Mouse (Mus musculus) G1E (cell line): ENCODE measurements at regions not wholly inside any gene's neighbourhood (a gene's known extent, or its start where the extent isn't known, plus 50 kb on each side); places are given as distances from the start of the nearest gene placed in this dataset.

ENCODE experiments used
- ATAC-seq: 2 replicates; pipeline ENCODE4 v1.8.0; 2016; ENCODE audit warnings: mild to moderate bottlenecking; ENCODE audit not compliant: insufficient number of reproducible peaks, poor library complexity, low FRiP score, severe bottlenecking; ENCODE audit errors: extremely low read depth
- DNase-seq: peaks from one replicate; pipeline ENCODE4 v3.0.0; 2012; ENCODE audit warnings: low spot score
- H3K27me3 ChIP-seq: 2 replicates; pipeline ENCODE4 v1.6.1; 2012; ENCODE audit warnings: mild to moderate bottlenecking, low read length, inconsistent platforms; ENCODE audit not compliant: insufficient read depth
- H3K36me3 ChIP-seq: replicated peaks from 2 replicates; pipeline ENCODE3; 2012; ENCODE audit warnings: mild to moderate bottlenecking, inconsistent platforms
- H3K4me1 ChIP-seq: 2 replicates; pipeline ENCODE4 v1.6.1; 2012; ENCODE audit warnings: low read depth, low read length, inconsistent platforms, mixed read lengths; ENCODE audit not compliant: insufficient read depth
- H3K4me3 ChIP-seq: 2 replicates; pipeline ENCODE4 v1.5.1; 2012; ENCODE audit warnings: low read depth, mild to moderate bottlenecking, inconsistent platforms, low read length, moderate library complexity, mixed read lengths
- H3K9me3 ChIP-seq: replicated peaks from 2 replicates; pipeline ENCODE4 v1.6.1; 2012; ENCODE audit warnings: inconsistent platforms
- CTCF ChIP-seq: IDR thresholded peaks from 2 replicates; pipeline ENCODE4 v1.5.1; 2012; ENCODE audit warnings: low read depth, low read length, inconsistent platforms, mixed read lengths
- GATA1 ChIP-seq: IDR thresholded peaks from 2 replicates; pipeline ENCODE4 v1.6.1; 2012; ENCODE audit warnings: borderline replicate concordance, low read length, inconsistent platforms, mixed read lengths
- GATA2 ChIP-seq: IDR thresholded peaks from 2 replicates; pipeline ENCODE4 v1.6.1; 2012; ENCODE audit warnings: low read depth, low read length, inconsistent platforms, borderline replicate concordance
- POLR2AphosphoS5 ChIP-seq: IDR thresholded peaks from 2 replicates; pipeline ENCODE4 v1.6.1; 2012; ENCODE audit warnings: low read depth, low read length, inconsistent platforms; ENCODE audit not compliant: insufficient replicate concordance
- TAL1 ChIP-seq: conservative IDR thresholded peaks from 2 replicates; pipeline ENCODE4 v1.6.1; 2012; ENCODE audit warnings: low read depth, low read length, inconsistent platforms, mixed read lengths

- ATAC-seq (no peak), DNase-seq (no peak)
- no peak overlapping the region for H3K4me3 ChIP-seq
- no peaks in the 10 kb centered on the region for H3K4me1 ChIP-seq
- TF ChIP-seq POLR2AphosphoS5: no peak
- no peak for TF ChIP-seq CTCF
- no peak for TF ChIP-seq TAL1
- no peak for TF ChIP-seq GATA1
- TF ChIP-seq GATA2: no peak
- H3K27me3 ChIP-seq: no peaks in the 10 kb centered on the region
- no peaks in the 10 kb centered on the region for H3K36me3 ChIP-seq
- H3K9me3 ChIP-seq: peaks cover 40% of the 10 kb centered on the region
Observed at GRCm38 (mm10) chr6:135502405-135502804, 140.1 kb downstream of the Emp1 start.

- no peak overlapping the region for H3K4me3 ChIP-seq
- H3K27me3 ChIP-seq: no peaks in the 10 kb centered on the region
- H3K9me3 ChIP-seq: peaks cover 25% of the 10 kb centered on the region
- DNase-seq (no peak), ATAC-seq (no peak)
- H3K36me3 ChIP-seq: no peaks in the 10 kb centered on the region
- TF ChIP-seq GATA2: no peak
- TF ChIP-seq TAL1: no peak
- TF ChIP-seq POLR2AphosphoS5: no peak
- no peak for TF ChIP-seq GATA1
- TF ChIP-seq CTCF: no peak
- no peaks in the 10 kb centered on the region for H3K4me1 ChIP-seq
Observed at GRCm38 (mm10) chr6:135518710-135519437, 156.5 kb downstream of the Emp1 start.

- Histone ChIP-seq H3K4me3 (no peak overlapping the region), H3K27me3 (no peaks in the 10 kb centered on the region), H3K9me3 (peaks cover 27% of the 10 kb centered on the region), H3K36me3 (no peaks in the 10 kb centered on the region), H3K4me1 (no peaks in the 10 kb centered on the region)
- DNase-seq (no peak), ATAC-seq (no peak)
- no peak for TF ChIP-seq CTCF
- no peak for TF ChIP-seq GATA1
- no peak for TF ChIP-seq POLR2AphosphoS5
- no peak for TF ChIP-seq TAL1
- TF ChIP-seq GATA2: no peak
Observed at GRCm38 (mm10) chr6:135519438-135519803, 157.1 kb downstream of the Emp1 start.

GRCm38 (mm10) chr6:135520868-135521267 lies 158.5 kb downstream of the Emp1 start:
- ATAC-seq (no peak), DNase-seq (no peak)
- Histone ChIP-seq H3K9me3 (peaks cover 29% of the 10 kb centered on the region), H3K4me1 (no peaks in the 10 kb centered on the region), H3K4me3 (no peak overlapping the region), H3K27me3 (no peaks in the 10 kb centered on the region), H3K36me3 (no peaks in the 10 kb centered on the region)
- TF ChIP-seq GATA2 (no peak), CTCF (no peak), TAL1 (no peak), GATA1 (no peak), POLR2AphosphoS5 (no peak)

GRCm38 (mm10) chr6:135524886-135525285 lies 162.5 kb downstream of the Emp1 start:
- TF ChIP-seq GATA2 (no peak), POLR2AphosphoS5 (no peak), TAL1 (no peak), CTCF (no peak), GATA1 (no peak)
- no peaks in the 10 kb centered on the region for H3K36me3 ChIP-seq
- H3K27me3 ChIP-seq: no peaks in the 10 kb centered on the region
- H3K4me1 ChIP-seq: no peaks in the 10 kb centered on the region
- no peak overlapping the region for H3K4me3 ChIP-seq
- ATAC-seq (no peak), DNase-seq (no peak)
- H3K9me3 ChIP-seq: peaks cover 52% of the 10 kb centered on the region

GRCm38 (mm10) chr6:135525841-135526327 lies 163.5 kb downstream of the Emp1 start:
- no peak overlapping the region for H3K4me3 ChIP-seq
- H3K9me3 ChIP-seq: peaks cover 46% of the 10 kb centered on the region
- DNase-seq (no peak), ATAC-seq (no peak)
- no peaks in the 10 kb centered on the region for H3K36me3 ChIP-seq
- TF ChIP-seq TAL1: no peak
- TF ChIP-seq GATA1: no peak
- TF ChIP-seq CTCF: no peak
- TF ChIP-seq POLR2AphosphoS5: no peak
- no peak for TF ChIP-seq GATA2
- H3K27me3 ChIP-seq: no peaks in the 10 kb centered on the region
- no peaks in the 10 kb centered on the region for H3K4me1 ChIP-seq
